Mouse (Mus musculus) stomach, postnatal 0 days (tissue): ENCODE measurements around the gene Zmynd8. TPM values are rescaled to one million over a fixed set of nuclear protein-coding genes. Genes with fewer than 3 reads are reported as not detected.

Source experiments
- ATAC-seq: fragments of 200-750 bp; cut with Nextera tagmentation; 2 replicates; pipeline ENCODE4 v1.8.0; 2017; ENCODE audit not compliant: low FRiP score, low TSS enrichment
- DNase-seq: peaks from one replicate; pipeline ENCODE4 v3.0.0-alpha.2; 2016; ENCODE audit warnings: low spot score
- H3K27ac ChIP-seq: fragments of 300-500 bp; sonication (generic); replicated peaks from 2 replicates; pipeline ENCODE4 v1.5.1; 2014; ENCODE audit warnings: mild to moderate bottlenecking, control low read depth
- H3K27me3 ChIP-seq: fragments of 300-500 bp; sonication (generic); 2 replicates; pipeline ENCODE4 v1.6.1; 2014; ENCODE audit warnings: low read length; ENCODE audit not compliant: control insufficient read depth, insufficient read depth
- H3K36me3 ChIP-seq: fragments of 300-500 bp; sonication (generic); 2 replicates; pipeline ENCODE4 v1.6.1; 2014; ENCODE audit warnings: low read length, mixed read lengths; ENCODE audit not compliant: control insufficient read depth, insufficient read depth
- H3K4me1 ChIP-seq: fragments of 300-500 bp; sonication (generic); replicated peaks from 2 replicates; pipeline ENCODE4 v1.6.1; 2014; ENCODE audit warnings: antibody characterized with exemption; ENCODE audit not compliant: control insufficient read depth, insufficient read depth
- H3K4me2 ChIP-seq: fragments of 300-500 bp; sonication (generic); replicated peaks from 2 replicates; pipeline ENCODE4 v1.6.1; 2014; ENCODE audit warnings: low read depth, mild to moderate bottlenecking, control low read depth, moderate library complexity
- H3K4me3 ChIP-seq: fragments of 300-500 bp; sonication (generic); 2 replicates; pipeline ENCODE4 v1.5.1; 2014; ENCODE audit warnings: low read depth, low read length, control low read depth
- H3K9ac ChIP-seq: fragments of 300-500 bp; sonication (generic); 2 replicates; pipeline ENCODE4 v1.6.1; 2014; ENCODE audit warnings: mild to moderate bottlenecking, low read length, control low read depth, mixed read lengths
- H3K9me3 ChIP-seq: fragments of 300-500 bp; sonication (generic); 2 replicates; pipeline ENCODE4 v1.6.1; 2016; ENCODE audit warnings: low read length; ENCODE audit not compliant: control insufficient read depth
- CTCF ChIP-seq: IDR thresholded peaks from 2 replicates; pipeline ENCODE4 v1.5.1; 2016; ENCODE audit warnings: antibody characterized with exemption, low read depth, mild to moderate bottlenecking, moderate library complexity
- EP300 ChIP-seq: optimal IDR thresholded peaks from 2 replicates; pipeline ENCODE3; 2016; ENCODE audit warnings: antibody characterized with exemption
- WGBS: fragments of 180-500 bp; shearing (Covaris S2); extraction: QIAGEN DNeasy Blood & Tissue Kit; methylation state at CpG from one replicate; pipeline ENCODE4 v1.1.7; 2014; 5-methylcytosine and 5-hydroxymethylcytosine counted together
- polyA plus RNA-seq: library from polyadenylated mRNA; unstranded; fragments of >200 nt; fragmentation: Nextera tagmentation; extraction: Ambion mirVana; gene quantifications from 2 replicates; pipeline ENCODE4 v1.2.1, GENCODE M21; 2015

Gene Zmynd8
- polyA plus RNA-seq, 1 experiment from 2014 or later, result 29.7 TPM

- no peak overlapping the region for H3K4me3 ChIP-seq
- H3K9me3 ChIP-seq, result no peaks in the 10 kb centered on the region
- H3K9ac ChIP-seq, result no peak overlapping the region
- ATAC-seq (peak; percentile 16; the same call in 1 of the 2 replicates), DNase-seq (no peak)
- no peak for TF ChIP-seq EP300
- TF ChIP-seq CTCF, result no peak
- peaks cover 36% of the 10 kb centered on the region for H3K4me1 ChIP-seq
- H3K27me3 ChIP-seq, result no peaks in the 10 kb centered on the region
- 50% methylated on average over 3 of the region's 3 CpGs for WGBS
- peak overlapping the region; percentile 94 for H3K27ac ChIP-seq
- no peaks in the 10 kb centered on the region; the same call in none of the 2 replicates for H3K36me3 ChIP-seq
- H3K4me2 ChIP-seq, result no peak overlapping the region
Observed at GRCm38 (mm10) chr2:165873777-165874176, 25.0 kb downstream of the Zmynd8 start.

- peaks cover 38% of the 10 kb centered on the region for H3K4me1 ChIP-seq
- no peak overlapping the region for H3K9ac ChIP-seq
- peak overlapping the region; percentile 94 for H3K27ac ChIP-seq
- ATAC-seq (no peak), DNase-seq (no peak)
- H3K9me3 ChIP-seq, result no peaks in the 10 kb centered on the region
- TF ChIP-seq EP300 (no peak), CTCF (no peak)
- WGBS, result 45% methylated on average over 7 of the region's 7 CpGs
- H3K36me3 ChIP-seq, result no peaks in the 10 kb centered on the region; the same call in none of the 2 replicates
- H3K4me2 ChIP-seq, result no peak overlapping the region
- H3K27me3 ChIP-seq, result no peaks in the 10 kb centered on the region
- H3K4me3 ChIP-seq, result no peak overlapping the region
Observed at GRCm38 (mm10) chr2:165873196-165873595, 25.6 kb downstream of the Zmynd8 start.

- no peak for TF ChIP-seq CTCF
- H3K4me3 ChIP-seq, result no peak overlapping the region
- no peaks in the 10 kb centered on the region for H3K9me3 ChIP-seq
- no peak for ATAC-seq
- H3K4me1 ChIP-seq, result peaks cover 19% of the 10 kb centered on the region
- no peak overlapping the region for H3K9ac ChIP-seq
- 63% methylated on average over 1 of the region's 1 CpGs for WGBS
- H3K36me3 ChIP-seq, result no peaks in the 10 kb centered on the region; the same call in none of the 2 replicates
- DNase-seq, result no peak
- no peaks in the 10 kb centered on the region for H3K27me3 ChIP-seq
- H3K27ac ChIP-seq, result peak overlapping the region; percentile 77
- H3K4me2 ChIP-seq, result no peak overlapping the region
Observed at GRCm38 (mm10) chr2:165869257-165869656, 29.6 kb downstream of the Zmynd8 start.

- peak; percentile 49 for ATAC-seq
- peaks cover 18% of the 10 kb centered on the region for H3K4me1 ChIP-seq
- H3K9me3 ChIP-seq, result no peaks in the 10 kb centered on the region
- H3K4me3 ChIP-seq, result no peak overlapping the region
- H3K4me2 ChIP-seq, result no peak overlapping the region
- H3K9ac ChIP-seq, result no peak overlapping the region
- WGBS, result 46% methylated on average over 8 of the region's 8 CpGs
- no peak for TF ChIP-seq CTCF
- TF ChIP-seq EP300, result no peak
- no peaks in the 10 kb centered on the region; the same call in none of the 2 replicates for H3K36me3 ChIP-seq
- no peaks in the 10 kb centered on the region for H3K27me3 ChIP-seq
- peak; percentile 62 for DNase-seq
- peak overlapping the region; percentile 77 for H3K27ac ChIP-seq
Observed at GRCm38 (mm10) chr2:165868522-165869175, 30.2 kb downstream of the Zmynd8 start.

GRCm38 (mm10) chr2:165867549-165867948 is 31.3 kb downstream of the Zmynd8 start:
- H3K27me3 ChIP-seq, result no peaks in the 10 kb centered on the region
- H3K36me3 ChIP-seq, result no peaks in the 10 kb centered on the region; the same call in none of the 2 replicates
- no peak for DNase-seq
- peak overlapping the region; percentile 85 for H3K27ac ChIP-seq
- no peaks in the 10 kb centered on the region for H3K9me3 ChIP-seq
- no peak overlapping the region for H3K4me3 ChIP-seq
- ATAC-seq, result no peak
- no peak overlapping the region for H3K4me2 ChIP-seq
- 83% methylated on average over 9 of the region's 9 CpGs for WGBS
- peak overlapping the region; percentile 13; the same call in 1 of the 2 replicates for H3K9ac ChIP-seq
- peaks cover 14% of the 10 kb centered on the region for H3K4me1 ChIP-seq
- TF ChIP-seq EP300 (no peak), CTCF (no peak)

GRCm38 (mm10) chr2:165866951-165867387 is 31.8 kb downstream of the Zmynd8 start:
- WGBS, result 32% methylated on average over 12 of the region's 12 CpGs
- Histone ChIP-seq H3K4me1 (peaks cover 14% of the 10 kb centered on the region), H3K9ac (peak overlapping the region; percentile 13)

More at GRCm38 (mm10) chr2:165866951-165867387, 31.8 kb downstream of the Zmynd8 start:
- no peak for DNase-seq
- TF ChIP-seq CTCF, result no peak
- TF ChIP-seq EP300, result no peak
- Histone ChIP-seq H3K4me3 (no peak overlapping the region), H3K27me3 (no peaks in the 10 kb centered on the region), H3K27ac (peak overlapping the region; percentile 85), H3K4me2 (no peak overlapping the region), H3K9me3 (no peaks in the 10 kb centered on the region), H3K36me3 (no peaks in the 10 kb centered on the region; the same call in none of the 2 replicates)
- ATAC-seq, result peak; percentile 43
